Mouse (Mus musculus): ENCODE measurements around the gene Pla2g12b.
"Not testable (repeated sequence)": the region's sequence is repeated elsewhere in the genome, so short reads cannot be mapped to it uniquely, and the experiment has no call there.

Gene Pla2g12b

GRCm38 (mm10) chr10:59402899-59403792 lies at the start of gene Pla2g12b:
Gene Pla2g12b, plus strand, starts transcription at chr10:59403660.
- DNase-seq: no peak

DNA sequence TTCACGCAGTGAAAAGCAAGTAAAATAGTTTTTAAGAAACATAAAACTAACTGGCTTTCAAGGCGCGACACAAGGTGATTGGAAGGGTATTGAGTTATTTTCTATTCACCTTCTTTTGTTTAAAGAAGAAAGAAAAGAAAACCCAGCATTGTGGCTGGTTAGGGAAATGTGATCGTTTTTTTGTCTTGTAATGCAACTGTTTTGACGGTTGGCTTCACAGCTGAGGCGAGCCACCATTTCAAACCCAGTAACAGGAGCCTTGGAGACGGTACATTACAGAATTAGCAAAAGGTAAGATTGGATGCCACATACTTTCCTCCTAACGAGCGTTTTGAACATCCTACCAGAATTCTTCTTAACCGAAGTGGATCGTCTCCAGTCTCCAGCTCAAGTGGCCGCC lies 49.3 kb upstream of the Pla2g12b start:
- no peak for DNase-seq

DNA sequence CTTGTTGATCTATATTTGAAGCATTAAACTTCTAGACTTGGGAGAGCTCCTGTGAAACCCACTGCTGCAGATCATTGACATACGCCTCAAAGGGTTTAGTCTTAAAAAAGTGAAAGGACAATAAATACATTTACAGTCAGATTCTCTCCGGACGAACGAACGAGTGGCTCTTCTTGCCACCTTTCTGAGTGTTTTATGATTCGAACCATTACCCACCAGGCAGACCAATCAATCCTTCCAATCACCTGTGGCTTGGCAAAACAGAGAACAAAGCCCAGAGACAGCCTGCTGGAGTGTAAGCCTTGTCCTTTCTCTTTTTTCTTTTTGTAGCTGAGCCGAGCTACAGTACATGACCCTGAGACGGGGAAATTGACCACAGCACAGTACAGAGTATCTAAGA lies 48.4 kb upstream of the Pla2g12b start:
- DNase-seq: no peak

GRCm38 (mm10) chr10:59358744-59359143 lies 44.7 kb upstream of the Pla2g12b start:
- DNase-seq: peak; percentile 36

GRCm38 (mm10) chr10:59363208-59363607 lies 40.3 kb upstream of the Pla2g12b start:
- no peak for DNase-seq

- DNase-seq: peak; percentile 86
Measured at GRCm38 (mm10) chr10:59364551-59364950, 38.9 kb upstream of the Pla2g12b start.

DNA sequence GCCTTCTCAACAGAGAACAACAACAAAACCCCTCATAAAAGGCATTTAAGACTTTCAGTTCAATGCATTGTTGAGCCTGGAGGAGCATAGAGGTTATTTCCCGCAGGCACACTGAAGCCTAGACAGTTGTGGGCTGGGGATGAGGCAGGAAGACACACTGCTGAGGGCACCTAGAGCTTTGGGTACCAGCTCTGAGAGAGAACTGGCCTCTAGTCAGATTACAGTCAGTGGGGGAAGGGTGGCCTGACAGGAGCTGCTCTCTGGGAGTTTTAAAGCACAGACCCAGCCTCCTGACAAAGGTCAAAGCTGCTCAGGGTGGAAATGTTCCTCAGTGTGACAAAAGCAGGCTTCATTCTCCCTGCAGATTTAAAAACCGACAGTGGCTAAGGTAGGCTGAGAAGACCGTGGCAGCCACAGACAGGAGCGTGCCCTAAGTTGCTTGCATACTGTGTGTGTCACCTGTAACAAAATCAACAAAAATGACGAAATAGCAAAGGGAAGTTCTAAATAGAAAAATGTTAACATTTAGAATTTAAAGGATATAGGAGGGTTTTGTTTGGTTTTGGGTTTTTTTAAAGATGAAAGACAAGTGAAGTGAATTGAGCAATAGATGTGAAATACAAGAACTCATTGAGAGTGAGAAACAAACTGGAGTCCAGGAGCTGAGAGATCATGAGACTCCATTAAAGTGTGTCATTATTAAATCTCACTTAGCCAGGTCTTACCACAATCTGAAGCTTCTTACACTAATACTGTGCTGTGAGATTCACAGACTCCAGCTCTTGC lies 37.5 kb upstream of the Pla2g12b start:
- peak; percentile 16 for DNase-seq

GRCm38 (mm10) chr10:59366746-59367145 lies 36.7 kb upstream of the Pla2g12b start:
- peak; percentile 54 for DNase-seq

DNA sequence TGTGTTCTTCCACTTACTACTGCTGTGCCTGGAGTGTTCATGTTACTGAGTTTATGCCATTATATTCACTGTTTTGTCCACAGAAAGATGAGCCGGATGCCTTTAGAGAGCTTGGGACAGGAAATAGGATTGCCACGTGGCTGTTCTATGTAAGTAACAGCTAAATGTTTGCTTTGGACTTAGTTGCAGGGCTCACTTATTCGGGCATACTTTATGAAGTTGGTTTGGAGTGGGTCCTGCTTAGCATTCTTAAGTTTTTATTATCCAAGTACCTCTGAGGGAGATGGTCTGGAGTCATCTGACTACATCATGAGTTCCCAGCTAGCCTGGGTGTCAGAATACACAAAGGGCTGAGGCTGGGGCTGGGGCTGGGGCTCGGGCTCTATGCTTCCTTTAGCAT lies 36.3 kb upstream of the Pla2g12b start:
- DNase-seq: peak; percentile 56

DNA sequence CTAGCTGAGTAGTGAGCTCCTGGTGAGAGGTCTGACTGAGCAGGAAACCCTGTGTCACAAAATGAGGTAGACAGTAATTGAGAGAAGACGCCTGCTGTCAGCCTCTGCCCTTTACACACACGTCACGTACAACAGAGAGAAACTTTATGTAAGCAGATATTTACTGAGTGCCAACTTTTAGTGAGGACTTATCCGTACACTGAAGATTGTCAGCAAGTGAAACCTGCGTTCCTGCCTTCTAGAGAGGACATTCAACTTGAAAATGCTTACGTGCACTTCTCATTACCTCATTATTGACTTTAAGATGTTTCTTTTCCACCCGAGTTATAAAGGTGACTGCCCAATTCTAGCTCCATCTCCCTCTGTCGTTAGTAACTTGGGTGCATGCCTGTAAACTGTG lies 34.7 kb upstream of the Pla2g12b start:
- DNase-seq: peak; percentile 35

GRCm38 (mm10) chr10:59369426-59369825 lies 34.0 kb upstream of the Pla2g12b start:
- no peak for DNase-seq

DNA sequence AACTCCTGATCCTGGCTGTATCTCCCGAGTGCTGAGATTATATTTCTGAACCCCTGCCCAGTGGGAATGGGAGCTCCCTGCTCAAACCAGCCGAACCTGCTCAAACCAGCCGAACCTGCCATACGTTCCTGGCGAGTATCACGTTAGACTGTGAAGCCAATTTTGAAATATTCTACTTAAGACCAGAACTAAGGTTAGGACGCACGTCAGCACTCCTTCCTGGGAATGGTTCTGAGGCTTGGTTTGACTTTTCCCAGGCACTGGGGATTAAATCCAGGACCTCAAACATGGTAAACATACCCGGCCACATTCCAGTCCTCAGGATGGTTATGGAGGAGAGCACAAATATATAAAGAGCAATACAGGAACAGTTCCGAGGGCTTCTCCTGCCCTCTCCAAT lies 25.6 kb upstream of the Pla2g12b start:
- DNase-seq: peak; percentile 28

DNA sequence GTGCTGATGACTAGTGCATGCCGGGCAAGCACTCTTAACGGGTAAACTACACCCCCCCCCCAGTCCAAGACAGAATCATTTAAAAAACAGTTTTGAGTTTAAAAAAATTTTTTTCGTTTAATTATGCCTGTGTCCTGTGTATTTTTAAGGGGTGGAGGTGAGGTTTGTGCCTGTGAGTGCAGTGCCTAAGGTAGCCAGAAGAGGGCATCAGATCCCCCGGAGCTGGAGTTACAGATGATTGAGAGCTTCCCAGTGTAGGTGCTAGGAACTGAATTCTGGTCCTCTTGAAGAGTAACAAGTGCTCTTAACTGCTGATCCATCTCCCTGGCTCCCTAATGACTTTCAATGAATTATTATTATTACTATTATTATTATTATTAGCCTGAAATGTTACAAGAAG lies 24.7 kb upstream of the Pla2g12b start:
- DNase-seq: no peak

DNA sequence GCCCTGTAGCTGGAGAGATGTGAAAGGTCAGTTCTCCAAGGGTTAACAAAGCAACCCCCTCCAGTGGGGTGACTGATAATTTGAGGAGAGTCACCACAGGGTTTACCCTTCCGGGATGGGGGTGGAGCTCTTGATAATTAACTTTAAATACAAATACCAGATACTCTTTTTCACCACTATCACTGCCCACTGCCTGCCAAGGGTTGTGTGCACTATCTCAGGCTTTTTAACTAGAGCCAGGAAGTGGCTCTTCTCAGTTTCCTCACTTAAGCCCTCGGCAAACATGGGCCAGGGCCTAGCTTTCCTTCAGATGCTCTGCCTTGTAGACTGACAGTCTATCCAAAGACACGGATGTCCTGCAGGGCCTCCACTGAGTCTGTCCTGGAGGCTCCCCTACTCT lies 23.5 kb upstream of the Pla2g12b start:
- no peak for DNase-seq

DNA sequence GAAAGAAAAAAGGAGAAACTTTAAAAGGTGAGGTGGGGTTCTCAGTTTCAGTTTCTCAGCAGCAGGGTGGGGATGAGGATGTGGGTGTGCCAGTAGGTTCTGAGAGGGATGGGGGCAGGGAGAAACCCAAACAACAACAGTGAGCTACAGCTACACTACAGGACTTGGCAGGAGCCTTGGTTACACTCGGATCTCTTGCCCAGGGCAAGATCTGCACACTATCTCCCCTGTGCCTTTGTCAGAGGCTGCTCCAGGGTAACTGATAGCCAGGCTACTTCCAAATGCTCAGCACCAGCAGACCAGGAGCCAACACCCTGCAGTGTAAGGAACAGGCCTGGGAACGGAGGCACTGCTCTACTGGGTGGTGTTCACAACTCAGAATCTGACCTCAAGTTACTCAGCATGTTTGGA lies 23.0 kb upstream of the Pla2g12b start:
- DNase-seq: no peak

GRCm38 (mm10) chr10:59381563-59381962 lies 21.9 kb upstream of the Pla2g12b start:
- not testable (repeated sequence) for DNase-seq

- DNase-seq: no peak
Measured at GRCm38 (mm10) chr10:59386951-59387350, 16.5 kb upstream of the Pla2g12b start.

- no peak for DNase-seq
Measured at GRCm38 (mm10) chr10:59389652-59390051, 13.8 kb upstream of the Pla2g12b start.

DNA sequence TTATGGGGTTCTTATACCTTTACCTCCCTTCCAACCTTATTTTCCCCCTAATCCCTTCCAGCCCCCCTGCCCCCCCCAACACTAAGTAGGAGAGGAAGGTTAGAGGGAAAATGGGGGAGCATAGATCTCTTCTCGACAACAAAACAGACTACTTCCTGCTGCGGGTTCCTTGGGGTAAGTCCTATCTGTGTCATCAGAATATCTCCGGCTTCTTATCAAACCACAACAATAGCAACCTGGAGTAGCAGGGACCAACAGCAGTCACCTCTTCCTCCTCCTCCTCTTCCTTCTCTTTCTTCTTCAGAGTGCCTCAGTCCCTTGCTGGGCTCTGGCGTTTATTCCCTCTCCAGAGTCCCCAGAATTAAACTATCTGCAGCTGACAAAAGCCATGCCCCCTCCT lies 11.6 kb upstream of the Pla2g12b start:
- DNase-seq: no peak

GRCm38 (mm10) chr10:59395461-59395860 lies 8.0 kb upstream of the Pla2g12b start, which contains the start of gene Gm10273:
Gene Gm10273, plus strand, starts transcription at chr10:59395632.
- not testable (repeated sequence) for DNase-seq

GRCm38 (mm10) chr10:59403793-59404149 lies 311 bp downstream of the Pla2g12b start:
- no peak for DNase-seq

DNA sequence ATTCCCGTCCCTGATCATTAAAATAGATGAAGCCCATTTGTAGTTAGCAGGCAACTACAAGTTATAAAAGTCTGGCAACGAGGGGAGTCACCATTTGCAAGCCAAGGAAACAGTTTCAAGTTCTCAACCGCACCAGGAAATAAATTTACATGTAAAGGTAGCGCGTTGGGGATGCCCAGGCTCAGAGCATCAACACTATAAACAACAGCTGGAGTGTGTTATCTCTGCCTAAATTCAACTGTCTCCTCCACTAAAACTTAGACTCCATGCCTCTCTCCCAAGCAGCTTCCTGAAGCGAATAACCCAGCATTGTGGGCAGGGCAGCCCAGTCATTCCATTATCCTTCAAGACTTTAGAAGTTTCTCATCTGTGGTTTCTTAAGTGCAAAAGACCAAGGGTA lies 5.0 kb downstream of the Pla2g12b start:
- DNase-seq: no peak

- DNase-seq: no peak
Measured at GRCm38 (mm10) chr10:59410264-59410663, 6.8 kb downstream of the Pla2g12b start.

GRCm38 (mm10) chr10:59413711-59414110 lies 10.3 kb downstream of the Pla2g12b start:
- DNase-seq: no peak

All from lung, postnatal 36 days (tissue).